Mouse (Mus musculus) gonadal fat pad, adult 2 months (tissue): Measurements from ENCODE around the gene Rrp1b. TPM values are rescaled to one million over a fixed set of nuclear protein-coding genes. Genes with fewer than 3 reads are reported as not detected.

Source experiments
- DNase-seq: peaks from one replicate; pipeline ENCODE4 v3.0.0-alpha.2; 2012; ENCODE audit warnings: low read depth
- polyA plus RNA-seq: library from polyadenylated mRNA; depleted of rRNA; stranded (reverse); fragments of >200 nt; gene quantifications from 2 replicates; pipeline ENCODE4 v1.2.3, GENCODE M21; 2012; rRNA removed

Rrp1b gene
- polyA plus RNA-seq, result 8.1 and 9.0 TPM in 2 replicates

DNA sequence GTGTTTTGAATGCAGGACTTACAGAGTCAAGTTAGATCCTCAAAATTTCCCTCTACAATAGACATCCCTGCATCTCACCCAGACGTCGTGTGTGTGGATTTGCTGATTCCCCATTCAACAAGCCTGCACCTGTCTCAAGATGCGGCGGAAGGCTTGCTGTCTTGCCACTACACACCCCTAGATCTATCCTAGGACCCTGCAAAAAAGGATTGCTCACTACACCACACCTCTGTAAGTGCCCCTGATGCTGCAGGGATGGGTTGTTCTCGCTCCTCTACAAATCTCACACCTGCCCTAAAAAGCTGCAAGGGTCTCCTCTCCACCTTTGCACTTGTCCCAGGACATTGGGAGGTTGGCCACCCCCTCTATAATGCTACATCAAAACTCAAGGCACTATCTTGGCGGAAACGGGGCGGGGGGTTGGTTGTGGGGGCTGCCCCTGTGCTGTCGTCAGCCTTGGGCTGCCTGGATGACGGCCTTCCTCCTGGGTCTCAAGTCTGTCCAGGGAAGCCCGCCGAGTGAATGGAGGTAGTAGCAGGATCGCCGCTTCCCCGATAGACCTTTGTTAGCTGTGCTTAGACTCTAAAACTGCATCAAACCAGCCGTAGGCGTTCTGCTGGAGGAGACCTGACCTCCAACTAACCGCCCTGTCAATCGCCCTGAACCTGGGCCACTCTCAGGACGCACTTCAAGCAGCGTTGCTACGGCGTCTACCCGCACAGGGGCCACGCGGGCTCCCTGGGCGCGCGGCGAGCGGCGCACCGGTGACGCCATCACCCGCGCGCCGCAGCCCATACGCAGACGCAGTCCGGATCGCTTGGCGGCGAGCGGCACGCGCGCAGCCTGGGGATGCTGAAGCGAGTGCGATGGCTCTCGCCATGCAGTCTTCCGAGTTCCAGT is at the start of gene Rrp1b, which contains the start of gene Hsf2bp:
Gene Rrp1b (plus strand): TSS at position 492 of the 900 bp plus-strand sequence.
Gene Hsf2bp (minus strand): TSS at position 741 of the 900 bp plus-strand sequence.
- no peak for DNase-seq

DNA sequence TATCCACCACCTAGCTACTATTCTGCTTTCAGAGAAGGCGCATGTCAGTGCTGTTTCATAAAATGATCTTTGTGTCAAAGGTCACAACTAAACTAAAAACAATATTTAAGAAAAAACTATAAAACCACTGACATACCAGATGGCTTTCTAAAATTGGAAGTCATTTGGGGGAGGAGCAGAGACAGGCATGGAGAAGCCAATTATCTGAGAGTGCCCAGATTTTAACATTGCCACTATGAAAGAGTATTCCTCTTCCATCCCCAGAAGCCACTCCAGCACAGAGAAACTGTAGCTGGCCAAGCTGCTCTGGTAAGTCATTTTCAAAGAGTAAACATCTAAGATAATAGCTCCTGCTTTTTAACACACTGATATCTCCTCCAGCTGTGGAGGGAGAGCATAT is 49.0 kb upstream of the Rrp1b start:
- DNase-seq, result no peak

- DNase-seq, result no peak
Measured at GRCm38 (mm10) chr17:31989035-31989434, 46.9 kb upstream of the Rrp1b start.

DNA sequence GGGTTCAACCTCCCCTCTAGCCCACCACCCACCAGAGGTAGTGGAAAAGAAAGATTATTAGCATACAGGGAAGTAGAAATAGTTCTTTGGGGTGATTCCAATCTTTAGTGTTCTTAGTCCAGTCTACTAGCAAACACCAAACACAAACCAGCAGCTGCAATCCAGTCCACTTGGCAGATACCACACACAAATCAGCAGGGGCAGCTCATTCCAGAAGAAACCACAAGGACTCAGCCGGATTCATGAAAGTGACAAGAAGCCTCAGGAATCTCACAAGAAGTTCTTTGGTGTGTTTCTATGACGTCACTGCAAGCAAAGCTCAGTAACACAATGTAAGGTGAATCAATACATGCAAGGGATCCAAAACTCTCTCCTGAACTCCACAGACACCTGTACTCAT is 43.9 kb upstream of the Rrp1b start:
- DNase-seq, result no peak

GRCm38 (mm10) chr17:31993354-31993753 is 42.5 kb upstream of the Rrp1b start:
- no peak for DNase-seq

- DNase-seq, result no peak
Measured at GRCm38 (mm10) chr17:31994132-31994531, 41.8 kb upstream of the Rrp1b start.

DNA sequence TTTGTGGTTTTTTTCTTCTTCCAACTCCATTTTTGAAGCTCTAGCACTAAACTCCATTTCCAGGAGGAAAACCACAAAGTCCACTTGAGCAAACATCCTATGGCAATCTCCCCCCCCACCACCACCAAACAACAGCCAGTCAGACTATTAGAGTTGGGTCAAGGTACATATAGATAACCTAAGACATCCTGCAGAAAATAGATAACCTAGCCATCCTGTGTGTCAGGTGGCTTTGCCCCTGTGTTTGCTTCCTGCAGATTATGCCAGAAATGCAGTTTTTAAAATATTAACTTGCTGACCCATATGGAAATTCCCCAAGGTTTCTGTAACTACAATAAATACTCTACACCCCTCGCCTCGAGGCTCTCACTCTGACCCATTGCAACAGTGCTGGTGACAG is 40.1 kb upstream of the Rrp1b start:
- no peak for DNase-seq

DNA sequence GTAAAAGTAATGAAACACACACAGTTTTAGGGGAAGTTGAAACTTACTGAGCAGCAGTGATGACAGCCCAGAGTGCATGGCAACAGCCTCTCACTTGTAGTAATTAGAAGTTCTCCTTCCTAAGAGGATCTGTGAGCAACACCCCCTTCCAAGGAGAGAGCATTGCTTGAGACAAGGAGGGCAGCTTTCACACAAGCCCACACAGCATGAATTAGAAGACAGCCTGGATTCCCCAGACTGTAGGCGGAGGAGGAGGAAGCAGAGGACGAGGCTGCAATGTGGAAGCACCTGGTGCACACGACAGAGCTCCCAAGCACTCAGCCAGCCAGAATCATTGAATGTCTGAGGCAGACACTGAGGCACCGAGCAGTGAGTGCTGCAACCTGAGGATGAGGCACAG is 39.6 kb upstream of the Rrp1b start:
- no peak for DNase-seq

DNA sequence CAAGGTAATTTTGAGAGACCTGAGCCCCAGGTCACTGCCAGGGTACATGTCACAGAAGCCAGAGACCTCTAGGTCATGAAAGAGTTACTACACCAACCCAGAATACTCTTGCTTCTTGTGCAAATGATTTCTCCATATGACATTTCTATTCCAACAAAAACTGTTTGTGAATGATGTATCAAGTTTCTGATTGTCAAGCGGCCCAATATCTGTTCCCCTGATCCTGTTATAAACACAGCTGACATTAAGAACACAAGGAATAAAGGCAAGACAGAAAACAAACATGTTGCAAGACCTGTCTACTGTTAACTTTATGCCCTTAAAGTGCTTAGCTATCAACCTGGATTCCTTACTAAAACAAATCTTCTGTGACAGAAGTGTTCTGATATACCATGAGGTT is 37.5 kb upstream of the Rrp1b start:
- no peak for DNase-seq

GRCm38 (mm10) chr17:32003251-32003650 is 32.6 kb upstream of the Rrp1b start:
- no peak for DNase-seq

- no peak for DNase-seq
Measured at GRCm38 (mm10) chr17:32006800-32007199, 29.1 kb upstream of the Rrp1b start.

GRCm38 (mm10) chr17:32011694-32012093 is 24.2 kb upstream of the Rrp1b start:
- DNase-seq, result no peak

- DNase-seq, result no peak
Measured at GRCm38 (mm10) chr17:32012254-32012653, 23.6 kb upstream of the Rrp1b start.

DNA sequence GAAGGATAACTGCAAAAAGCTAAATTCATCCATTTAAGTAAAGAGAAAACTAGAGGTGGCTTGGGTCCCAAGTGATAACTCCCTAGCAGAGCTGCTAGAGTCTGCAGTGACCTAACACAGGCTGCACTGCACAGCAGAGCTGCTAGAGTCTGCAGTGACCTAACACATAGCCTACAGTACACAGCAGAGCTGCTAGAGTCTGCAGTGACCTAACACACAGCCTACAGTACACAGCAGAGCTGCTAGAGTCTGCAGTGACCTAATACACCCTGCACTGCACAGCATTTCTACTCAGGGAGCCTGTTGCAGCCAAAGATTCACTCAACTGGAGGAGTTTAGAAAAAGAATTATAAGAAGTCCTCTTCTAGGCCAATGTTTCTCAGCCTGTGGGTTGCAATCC is 22.2 kb upstream of the Rrp1b start:
- no peak for DNase-seq

- no peak for DNase-seq
Measured at GRCm38 (mm10) chr17:32016481-32016880, 19.4 kb upstream of the Rrp1b start.

GRCm38 (mm10) chr17:32018127-32018894 is 17.6 kb upstream of the Rrp1b start:
- DNase-seq, result no peak

- DNase-seq, result no peak
Measured at GRCm38 (mm10) chr17:32021981-32022380, 13.9 kb upstream of the Rrp1b start.

DNA sequence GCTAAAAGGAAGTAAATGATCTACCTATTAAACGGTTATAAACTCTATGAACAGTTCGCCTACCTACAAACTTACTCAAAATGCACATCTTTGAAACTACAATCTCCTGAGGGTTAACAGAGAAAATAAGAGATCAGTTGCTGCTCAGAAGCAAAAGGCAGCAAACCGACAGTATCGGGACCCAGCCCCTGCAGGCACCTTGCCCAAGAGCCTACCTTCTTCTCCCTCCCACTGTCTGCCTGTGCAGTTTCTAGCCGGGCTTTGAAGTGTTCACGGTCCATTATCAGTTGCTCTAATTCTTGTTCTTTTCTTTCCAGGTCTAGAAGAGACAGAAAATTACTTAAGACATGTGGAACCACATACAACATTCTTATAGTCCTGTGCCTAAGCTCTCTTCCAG is 13.3 kb upstream of the Rrp1b start:
- DNase-seq, result no peak

DNA sequence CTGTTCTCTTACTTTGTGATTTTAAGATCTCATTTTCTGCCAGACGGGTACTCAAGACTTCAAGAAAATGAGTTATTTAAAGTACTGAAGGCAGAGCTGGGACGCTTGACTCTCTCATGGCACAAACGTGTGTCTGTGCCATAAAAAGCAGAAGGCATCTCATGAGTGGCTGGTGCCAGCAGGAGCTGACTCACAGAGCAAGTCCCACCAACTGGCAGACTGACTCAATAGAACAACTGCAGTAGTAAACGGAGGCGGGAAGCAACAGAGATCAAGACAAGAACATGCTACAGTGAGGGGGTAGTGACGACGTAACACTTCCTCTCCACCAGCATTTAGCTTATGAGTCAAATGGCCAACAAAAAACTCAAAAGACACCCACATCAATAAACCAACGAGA is 12.8 kb upstream of the Rrp1b start:
- DNase-seq, result no peak

- no peak for DNase-seq
Measured at GRCm38 (mm10) chr17:32024671-32025073, 11.2 kb upstream of the Rrp1b start.

- DNase-seq, result no peak
Measured at GRCm38 (mm10) chr17:32025386-32025785, 10.5 kb upstream of the Rrp1b start.

- no peak for DNase-seq
Measured at GRCm38 (mm10) chr17:32027666-32028065, 8.2 kb upstream of the Rrp1b start.

GRCm38 (mm10) chr17:32028301-32028700 is 7.6 kb upstream of the Rrp1b start:
- DNase-seq, result no peak
